Mouse (Mus musculus) hindbrain, embryonic 14.5 days (tissue): ENCODE results near the gene Nrbp1. TPM values are rescaled to one million over a fixed set of nuclear protein-coding genes. Genes with fewer than 3 reads are reported as not detected.
"Not testable (repeated sequence)": the region's sequence is repeated elsewhere in the genome, so short reads cannot be mapped to it uniquely, and the experiment has no call there.

Experiments
- ATAC-seq: fragments of 200-750 bp; cut with Nextera tagmentation; 2 replicates; pipeline ENCODE4 v1.8.0; 2017; ENCODE audit warnings: moderate number of reproducible peaks, mild to moderate bottlenecking, moderate TSS enrichment, moderate library complexity; ENCODE audit not compliant: low FRiP score
- DNase-seq: peaks from one replicate; pipeline ENCODE4 v3.0.0-alpha.2; 2015; ENCODE audit warnings: low spot score
- H3K27ac ChIP-seq: fragments of 300-500 bp; sonication (generic); 2 replicates; pipeline ENCODE4 v1.5.1; 2014; ENCODE audit warnings: mild to moderate bottlenecking, moderate library complexity
- H3K27me3 ChIP-seq: fragments of 300-500 bp; sonication (generic); 2 replicates; pipeline ENCODE4 v1.6.1; 2014; ENCODE audit warnings: mild to moderate bottlenecking, low read length, mixed read lengths; ENCODE audit not compliant: control insufficient read depth, insufficient read depth
- H3K36me3 ChIP-seq: fragments of 300-500 bp; sonication (generic); replicated peaks from 2 replicates; pipeline ENCODE4 v1.6.1; 2014; ENCODE audit not compliant: control insufficient read depth, insufficient read depth
- H3K4me1 ChIP-seq: fragments of 300-500 bp; sonication (generic); replicated peaks from 2 replicates; pipeline ENCODE4 v1.6.1; 2014; ENCODE audit warnings: antibody characterized with exemption, low read length, mixed read lengths; ENCODE audit not compliant: control insufficient read depth, insufficient read depth
- H3K4me2 ChIP-seq: fragments of 300-500 bp; sonication (generic); replicated peaks from 2 replicates; pipeline ENCODE4 v1.6.1; 2014; ENCODE audit warnings: mild to moderate bottlenecking, moderate library complexity
- H3K4me3 ChIP-seq: fragments of 300-500 bp; sonication (generic); replicated peaks from 2 replicates; pipeline ENCODE4 v1.5.1; 2014; ENCODE audit warnings: mild to moderate bottlenecking, low read length
- H3K9ac ChIP-seq: fragments of 300-500 bp; sonication (generic); 2 replicates; pipeline ENCODE4 v1.6.1; 2014
- H3K9me3 ChIP-seq: fragments of 300-500 bp; sonication (generic); 2 replicates; pipeline ENCODE4 v1.6.1; 2016; ENCODE audit warnings: low read length; ENCODE audit not compliant: control insufficient read depth
- WGBS: fragments of 180-500 bp; shearing (Covaris S2); extraction: QIAGEN DNeasy Blood & Tissue Kit; methylation state at CpG from one replicate; pipeline ENCODE4 v1.1.7; 2014; 5-methylcytosine and 5-hydroxymethylcytosine counted together
- polyA plus RNA-seq: library from polyadenylated mRNA; unstranded; fragments of >200 nt; fragmentation: Nextera tagmentation; extraction: Ambion mirVana; gene quantifications from 2 replicates; pipeline ENCODE4 v1.2.1, GENCODE M21; 2014

Nrbp1 gene
- polyA plus RNA-seq, 1 experiment from 2014 or later, result 149 TPM

GRCm38 (mm10) chr5:31202933-31203332 lies 37.7 kb upstream of the Nrbp1 start:
- no peaks in the 10 kb centered on the region for H3K27me3 ChIP-seq
- H3K36me3 ChIP-seq, result peaks cover 77% of the 10 kb centered on the region
- peaks cover 17% of the 10 kb centered on the region; the same call in 1 of the 2 replicates for H3K4me1 ChIP-seq
- DNase-seq (no peak), ATAC-seq (no peak)
- 89% methylated on average over 7 of the region's 7 CpGs for WGBS
- peak overlapping the region; percentile 80 for H3K27ac ChIP-seq
- no peak overlapping the region for H3K9ac ChIP-seq
- peak overlapping the region; percentile 69 for H3K4me3 ChIP-seq
- H3K9me3 ChIP-seq, result peaks cover 6% of the 10 kb centered on the region; the same call in 1 of the 2 replicates
- H3K4me2 ChIP-seq, result peak overlapping the region; percentile 56

GRCm38 (mm10) chr5:31203866-31204265 lies 36.8 kb upstream of the Nrbp1 start:
- 93% methylated on average over 2 of the region's 2 CpGs for WGBS
- peaks cover 6% of the 10 kb centered on the region; the same call in 1 of the 2 replicates for H3K9me3 ChIP-seq
- no peak for DNase-seq
- peaks cover 17% of the 10 kb centered on the region; the same call in 1 of the 2 replicates for H3K4me1 ChIP-seq
- no peak overlapping the region for H3K27ac ChIP-seq
- no peak overlapping the region for H3K4me3 ChIP-seq
- no peak overlapping the region for H3K9ac ChIP-seq
- no peak for ATAC-seq
- H3K27me3 ChIP-seq, result no peaks in the 10 kb centered on the region
- H3K4me2 ChIP-seq, result no peak overlapping the region
- H3K36me3 ChIP-seq, result peaks cover 72% of the 10 kb centered on the region

GRCm38 (mm10) chr5:31204421-31204820 lies 36.2 kb upstream of the Nrbp1 start:
- H3K4me2 ChIP-seq, result no peak overlapping the region
- ATAC-seq (no peak), DNase-seq (no peak)
- 92% methylated on average over 6 of the region's 6 CpGs for WGBS
- peaks cover 17% of the 10 kb centered on the region; the same call in 1 of the 2 replicates for H3K4me1 ChIP-seq
- peaks cover 66% of the 10 kb centered on the region for H3K36me3 ChIP-seq
- H3K27ac ChIP-seq, result no peak overlapping the region
- H3K9ac ChIP-seq, result no peak overlapping the region
- no peak overlapping the region for H3K4me3 ChIP-seq
- peaks cover 6% of the 10 kb centered on the region; the same call in 1 of the 2 replicates for H3K9me3 ChIP-seq
- no peaks in the 10 kb centered on the region for H3K27me3 ChIP-seq

- WGBS, result 89% methylated on average over 6 of the region's 6 CpGs
- H3K4me3 ChIP-seq, H3K9me3 ChIP-seq, DNase-seq, H3K36me3 ChIP-seq, H3K27me3 ChIP-seq, H3K4me2 ChIP-seq, H3K9ac ChIP-seq, H3K27ac ChIP-seq, ATAC-seq: not testable (repeated sequence)
- H3K4me1 ChIP-seq, result peaks cover 15% of the 10 kb centered on the region; the same call in 1 of the 2 replicates
Measured at GRCm38 (mm10) chr5:31216554-31216953, 24.1 kb upstream of the Nrbp1 start.

GRCm38 (mm10) chr5:31218294-31218693 lies 22.4 kb upstream of the Nrbp1 start:
- H3K36me3 ChIP-seq, result no peaks in the 10 kb centered on the region
- DNase-seq (no peak), ATAC-seq (no peak)
- H3K4me1 ChIP-seq, result peaks cover 15% of the 10 kb centered on the region; the same call in 1 of the 2 replicates
- H3K9me3 ChIP-seq, result no peaks in the 10 kb centered on the region
- 72% methylated on average over 7 of the region's 7 CpGs for WGBS
- H3K9ac ChIP-seq, result no peak overlapping the region
- no peak overlapping the region for H3K27ac ChIP-seq
- peak overlapping the region; percentile 83; the same call in 1 of the 2 replicates for H3K4me3 ChIP-seq
- peak overlapping the region; percentile 61; the same call in 1 of the 2 replicates for H3K4me2 ChIP-seq
- H3K27me3 ChIP-seq, result no peaks in the 10 kb centered on the region

- peak overlapping the region; percentile 83 for H3K4me3 ChIP-seq
- DNase-seq, result peak; percentile 62
- H3K4me1 ChIP-seq, result peaks cover 15% of the 10 kb centered on the region; the same call in 1 of the 2 replicates
- H3K36me3 ChIP-seq, result no peaks in the 10 kb centered on the region
- no peak overlapping the region for H3K27ac ChIP-seq
- ATAC-seq, result no peak
- no peaks in the 10 kb centered on the region for H3K9me3 ChIP-seq
- no peaks in the 10 kb centered on the region for H3K27me3 ChIP-seq
- WGBS, result 2% methylated on average over 2 of the region's 2 CpGs
- peak overlapping the region; percentile 6; the same call in 1 of the 2 replicates for H3K9ac ChIP-seq
- peak overlapping the region; percentile 61 for H3K4me2 ChIP-seq
Measured at GRCm38 (mm10) chr5:31219070-31219469, 21.6 kb upstream of the Nrbp1 start.

GRCm38 (mm10) chr5:31219474-31219873 lies 21.2 kb upstream of the Nrbp1 start:
- ATAC-seq (no peak), DNase-seq (no peak)
- peak overlapping the region; percentile 85 for H3K9ac ChIP-seq
- H3K9me3 ChIP-seq, result no peaks in the 10 kb centered on the region
- peak overlapping the region; percentile 61 for H3K4me2 ChIP-seq
- H3K27me3 ChIP-seq, result no peaks in the 10 kb centered on the region
- peaks cover 15% of the 10 kb centered on the region; the same call in 1 of the 2 replicates for H3K4me1 ChIP-seq
- H3K4me3 ChIP-seq, result peak overlapping the region; percentile 83
- 1% methylated on average over 11 of the region's 11 CpGs for WGBS
- peak overlapping the region; percentile 98 for H3K27ac ChIP-seq
- no peaks in the 10 kb centered on the region for H3K36me3 ChIP-seq

- DNase-seq, result peak; percentile 47
- Histone ChIP-seq H3K27ac (peak overlapping the region; percentile 98), H3K27me3 (no peaks in the 10 kb centered on the region), H3K9ac (peak overlapping the region; percentile 85), H3K4me1 (peaks cover 15% of the 10 kb centered on the region; the same call in 1 of the 2 replicates), H3K36me3 (no peaks in the 10 kb centered on the region), H3K9me3 (no peaks in the 10 kb centered on the region), H3K4me2 (peak overlapping the region; percentile 61), H3K4me3 (peak overlapping the region; percentile 83)
- WGBS, result under 1% methylated on average over 36 of the region's 40 CpGs
- ATAC-seq, result peak; percentile 74
Measured at GRCm38 (mm10) chr5:31219911-31220447, 20.7 kb upstream of the Nrbp1 start.

GRCm38 (mm10) chr5:31220448-31221303 lies 20.0 kb upstream of the Nrbp1 start, which contains the start of gene Ppm1g:
Ppm1g (minus strand) TSS chr5:31220687.
- ATAC-seq (peak; percentile 94), DNase-seq (peak; percentile 96)
- H3K27ac ChIP-seq, result peak within 1 kb of the TSS; percentile 98
- under 1% methylated on average over 70 of the region's 70 CpGs for WGBS
- peak within 1 kb of the TSS; percentile 61 for H3K4me2 ChIP-seq
- no peaks in the 10 kb centered on the region for H3K27me3 ChIP-seq
- H3K9me3 ChIP-seq, result no peaks in the 10 kb centered on the region
- no peaks in the 10 kb centered on the region for H3K36me3 ChIP-seq
- peak within 1 kb of the TSS; percentile 83 for H3K4me3 ChIP-seq
- peak within 1 kb of the TSS; percentile 85 for H3K9ac ChIP-seq
- H3K4me1 ChIP-seq, result peaks cover 15% of the 10 kb centered on the region; the same call in 1 of the 2 replicates
